Mouse (Mus musculus): ENCODE data around the gene Gprc5c.

The Gprc5c gene

GRCm38 (mm10) chr11:114917120-114917519 is 66.2 kb downstream of the Gprc5c start:
- DNase-seq: no peak

Data from right cerebral cortex, adult 18-20 months (tissue).